Mouse (Mus musculus) gastrocnemius, postnatal 14 days (tissue): ENCODE results near the gene Phf19. TPM values are rescaled to one million over a fixed set of nuclear protein-coding genes. Genes with fewer than 3 reads are reported as not detected.

ENCODE experiments used
- total RNA-seq, 2 experiments: library from RNA; stranded (reverse); gene quantifications; 2 replicates each; pipeline ENCODE4 v1.2.3; 2021

Gene Phf19
- total RNA-seq, 2 experiments from 2014 or later, result 1.7 to 2.1 TPM

Other genes with a start within 250 kb of the Phf19 start
- 10 to 100 TPM; 32.2 to 34.6 TPM for gene Gapvd1, start 158.8 kb downstream of the Phf19 start, total RNA-seq
- 100 to 1,000 TPM; 175 to 207 TPM for gene Hspa5, start 142.1 kb downstream of the Phf19 start, total RNA-seq
- 10 to 100 TPM in 1 of 2 experiments, 1 to 10 TPM in 1; 7.9 to 10.1 TPM for gene Rabepk, start 114.1 kb downstream of the Phf19 start, total RNA-seq
- 10 to 100 TPM; 43.5 to 48.3 TPM for gene Fbxw2, start 87.7 kb downstream of the Phf19 start, total RNA-seq
- gene Gm34653, start 81.0 kb downstream of the Phf19 start, total RNA-seq, result under 1 TPM; 0.12 to 0.18 TPM
- gene Cutal, start 39.6 kb downstream of the Phf19 start, total RNA-seq, result under 1 TPM; 0.29 to 0.49 TPM
- 10 to 100 TPM; 13.5 to 13.8 TPM for gene Psmd5, start 39.1 kb downstream of the Phf19 start, total RNA-seq
- 1 to 10 TPM; 1.0 to 1.7 TPM for gene Traf1, start 47.7 kb upstream of the Phf19 start, total RNA-seq
- gene Hc, start 147.4 kb upstream of the Phf19 start, total RNA-seq, result not detected
- gene AI182371, start 187.5 kb upstream of the Phf19 start, total RNA-seq, result under 1 TPM; 0.14 to 0.29 TPM
- 1 to 10 TPM; 6.4 TPM for gene Cntrl, start 195.5 kb upstream of the Phf19 start, total RNA-seq